Mouse (Mus musculus): Measurements from ENCODE around the gene Lrrc28.

- no peak for TF ChIP-seq POLR2A (IDR thresholded peaks at IDR 0.05; ENCODE audit: insufficient read depth, low read depth, low read length)
- TF ChIP-seq CTCF (IDR thresholded peaks at IDR 0.05) = no peak
Observed at GRCm38 (mm10) chr7:67525886-67526580, 119.0 kb downstream of the Lrrc28 start.
